Mouse (Mus musculus) CD4-positive, CD25-positive, alpha-beta regulatory T cell (primary cell): ENCODE data around the gene Fam13a. TPM values are rescaled to one million over a fixed set of nuclear protein-coding genes. Genes with fewer than 3 reads are reported as not detected.

Source experiments
- polyA plus RNA-seq: library from polyadenylated mRNA; unstranded; fragments of 100-300 nt; shearing (Covaris generic); gene quantifications from one replicate; pipeline ENCODE4 v1.2.1, GENCODE M21; 2017

The Fam13a gene
- polyA plus RNA-seq, result 0.18 TPM

DNA sequence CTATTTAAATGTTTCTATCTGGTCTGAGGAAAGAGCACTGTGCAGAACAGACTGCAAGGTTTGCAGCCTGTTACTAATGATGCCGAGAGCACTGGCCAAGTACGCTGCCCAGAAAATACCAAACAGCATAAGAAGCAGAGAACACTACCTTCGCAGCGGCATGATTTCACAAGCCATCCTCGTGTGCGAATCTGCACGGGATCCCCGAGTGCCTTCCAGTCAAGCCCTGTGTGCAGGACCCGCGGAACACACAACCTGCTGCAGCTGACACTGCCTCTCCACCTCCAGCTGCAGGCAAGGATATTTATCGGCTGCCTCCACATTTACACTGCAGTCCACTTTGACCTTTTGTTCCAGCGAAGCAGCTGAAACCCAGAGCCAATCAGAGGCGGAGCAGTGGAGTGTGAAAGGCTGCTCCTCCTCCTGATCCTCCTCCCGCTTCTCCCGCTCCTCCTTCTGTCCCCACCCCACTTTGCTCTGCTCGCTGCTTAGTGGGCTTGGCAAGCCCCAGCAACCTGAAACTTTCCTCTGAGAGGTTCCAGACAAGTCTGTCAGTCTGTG, at the start of gene Fam13a:
TSS of gene Fam13a (minus strand) at position 386 of the 561 bp plus-strand sequence.

GRCm38 (mm10) chr6:58906852-58907261, 117.5 kb downstream of the Fam13a start, which contains the start of gene Nap1l5:
Nap1l5 (minus strand) TSS chr6:58907076.

Other genes with a start within 250 kb of the Fam13a start
- 68.3 TPM for gene Herc3, start 193.1 kb downstream of the Fam13a start, polyA plus RNA-seq
- gene Nap1l5, start 117.5 kb downstream of the Fam13a start, polyA plus RNA-seq, result 0.31 TPM
- 40.4 TPM for gene Tigd2, start 184.3 kb upstream of the Fam13a start, polyA plus RNA-seq